Mouse (Mus musculus) stomach, postnatal 0 days (tissue): Measurements from ENCODE around the gene Ppp3ca.

Experiments
- CTCF ChIP-seq: IDR thresholded peaks from 2 replicates; pipeline ENCODE4 v1.5.1; 2016; ENCODE audit warnings: antibody characterized with exemption, low read depth, mild to moderate bottlenecking, moderate library complexity
- EP300 ChIP-seq: optimal IDR thresholded peaks from 2 replicates; pipeline ENCODE3; 2016; ENCODE audit warnings: antibody characterized with exemption

GRCm38 (mm10) chr3:136911276-136911675, 241.4 kb downstream of the Ppp3ca start:
- TF ChIP-seq CTCF: no peak
- no peak for TF ChIP-seq EP300
